Mouse (Mus musculus): ENCODE measurements around the gene Ctrc. TPM values are rescaled to one million over a fixed set of nuclear protein-coding genes. Genes with fewer than 3 reads are reported as not detected.
A peak's percentile ranks its signal among the peaks of the same experiment; 100 is the strongest.

Ctrc gene
- polyA plus RNA-seq, 1 experiment from 2014 or later: not detected

DNA sequence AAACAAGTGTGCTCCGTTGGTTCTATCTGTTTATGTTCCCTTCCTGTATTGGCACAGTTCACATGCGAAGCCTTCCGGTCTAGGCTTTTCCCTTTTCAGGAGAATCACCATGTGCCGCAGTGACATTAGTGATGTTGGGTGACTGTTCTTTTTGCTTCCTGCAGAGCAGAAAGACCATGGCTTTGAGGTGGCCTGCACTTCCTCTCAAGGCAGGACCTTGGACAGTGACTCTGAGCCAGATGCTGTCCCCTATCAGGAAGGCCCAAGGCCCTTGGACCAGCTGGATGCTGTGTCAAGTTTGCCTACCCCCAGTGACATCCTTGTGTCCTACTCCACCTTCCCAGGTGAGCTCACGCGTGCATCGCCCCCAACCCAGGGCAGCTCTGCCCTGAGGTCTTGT is 34.8 kb downstream of the Ctrc start:
- no peaks in the 10 kb centered on the region for H3K27me3 ChIP-seq
- 96% methylated on average over 7 of the region's 7 CpGs for WGBS
- H3K9me3 ChIP-seq: no peaks in the 10 kb centered on the region
- no peak overlapping the region for H3K9ac ChIP-seq
- H3K27ac ChIP-seq: no peak overlapping the region
- ATAC-seq (ENCODE audit: low FRiP score): no peak
- no peak overlapping the region for H3K4me2 ChIP-seq
- peaks cover 92% of the 10 kb centered on the region for H3K36me3 ChIP-seq
- H3K4me1 ChIP-seq (replicated peaks): peaks cover 5% of the 10 kb centered on the region
- H3K4me3 ChIP-seq: no peak overlapping the region

DNA sequence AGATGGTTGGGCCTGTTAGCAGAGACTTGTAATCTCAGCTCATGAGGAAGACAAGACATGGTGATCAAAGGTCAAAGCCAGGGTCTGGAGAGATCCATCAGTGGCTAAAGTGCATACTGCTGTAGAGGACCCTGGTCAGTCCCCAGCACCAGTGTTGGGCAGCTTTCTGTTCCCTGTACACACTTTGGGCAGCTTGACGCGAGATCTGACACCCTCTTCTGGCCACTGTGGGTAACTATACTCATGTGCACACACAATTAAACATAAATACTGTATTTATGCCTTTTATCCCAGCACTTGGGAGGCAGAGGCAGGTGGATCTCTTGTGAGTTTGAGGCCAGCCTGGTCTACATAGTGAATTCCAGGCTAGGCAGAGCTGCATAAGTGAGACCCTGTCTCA is 35.2 kb downstream of the Ctrc start:
- Histone ChIP-seq H3K4me1 (replicated peaks) (peaks cover under 1% of the 10 kb centered on the region), H3K9me3 (no peaks in the 10 kb centered on the region), H3K27ac (no peak overlapping the region), H3K36me3 (peaks cover 96% of the 10 kb centered on the region), H3K4me2 (no peak overlapping the region), H3K27me3 (no peaks in the 10 kb centered on the region), H3K9ac (no peak overlapping the region), H3K4me3 (no peak overlapping the region)
- WGBS: 97% methylated on average over 2 of the region's 2 CpGs
- no peak for ATAC-seq (ENCODE audit: low FRiP score)

DNA sequence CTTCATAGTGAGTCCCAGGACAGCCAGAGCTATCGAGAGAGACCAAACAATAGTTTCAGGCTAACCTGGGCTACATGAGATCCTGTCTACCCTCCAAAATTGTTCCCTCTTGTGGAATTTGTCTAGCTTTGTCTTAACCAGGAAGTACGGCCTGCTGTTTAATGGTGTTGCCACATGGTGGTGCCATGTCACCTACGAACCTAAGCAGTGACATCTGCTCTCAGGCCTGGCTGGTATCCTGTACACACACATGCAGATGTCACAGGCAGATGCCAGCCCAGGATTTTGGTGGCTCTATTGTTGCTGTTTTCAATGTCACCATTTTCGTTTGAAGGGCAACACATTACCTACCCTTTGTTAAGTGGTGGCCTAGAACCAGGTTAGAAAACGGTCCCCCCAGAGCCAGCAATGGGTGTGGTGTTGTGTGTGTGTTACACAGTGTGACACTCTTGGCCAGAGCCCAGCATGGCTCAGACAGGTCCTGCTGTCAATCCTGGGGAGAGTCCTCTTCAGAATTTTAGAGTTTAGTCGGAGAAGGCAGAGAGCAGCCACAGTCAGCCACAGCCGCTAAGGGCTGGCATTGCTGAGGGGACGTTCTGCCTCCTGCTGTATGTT is 36.2 kb downstream of the Ctrc start:
- no peak overlapping the region for H3K4me2 ChIP-seq
- 81% methylated on average over 8 of the region's 8 CpGs for WGBS
- no peaks in the 10 kb centered on the region for H3K27me3 ChIP-seq
- H3K9ac ChIP-seq: no peak overlapping the region
- H3K27ac ChIP-seq: no peak overlapping the region; the same call in 1 of the 2 replicates
- no peaks in the 10 kb centered on the region for H3K9me3 ChIP-seq
- no peak overlapping the region for H3K4me3 ChIP-seq
- H3K4me1 ChIP-seq (replicated peaks): no peaks in the 10 kb centered on the region
- no peak for ATAC-seq (ENCODE audit: low FRiP score)
- H3K36me3 ChIP-seq: peaks cover 98% of the 10 kb centered on the region

DNA sequence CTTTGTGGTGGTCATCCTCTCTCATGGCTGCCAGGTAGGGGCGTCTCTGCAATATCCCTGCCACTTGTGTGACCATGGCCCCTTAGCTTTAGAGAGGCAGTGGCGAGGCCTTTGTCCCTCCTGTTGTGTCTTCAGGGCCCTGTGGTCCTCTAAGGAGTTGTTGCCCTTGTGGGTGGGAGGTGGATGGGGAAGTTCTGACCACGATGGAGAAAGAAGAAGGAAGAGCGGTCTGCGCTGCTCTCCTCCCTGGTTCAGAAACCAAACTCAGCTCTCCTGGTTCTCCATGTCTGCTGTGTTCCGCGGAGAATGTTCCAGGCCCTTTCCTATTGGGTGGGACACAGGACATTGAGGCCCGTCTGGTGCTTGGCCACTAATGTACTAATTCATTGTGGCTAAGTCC is 40.3 kb downstream of the Ctrc start:
- Histone ChIP-seq H3K27me3 (no peaks in the 10 kb centered on the region), H3K27ac (no peak overlapping the region), H3K9ac (no peak overlapping the region), H3K9me3 (no peaks in the 10 kb centered on the region), H3K36me3 (peaks cover 81% of the 10 kb centered on the region), H3K4me3 (no peak overlapping the region), H3K4me2 (no peak overlapping the region), H3K4me1 (replicated peaks) (no peaks in the 10 kb centered on the region)
- ATAC-seq (ENCODE audit: low FRiP score): no peak
- WGBS: 97% methylated on average over 8 of the region's 8 CpGs

- H3K4me1 ChIP-seq (replicated peaks): no peaks in the 10 kb centered on the region
- 91% methylated on average over 4 of the region's 4 CpGs for WGBS
- H3K36me3 ChIP-seq: peaks cover 65% of the 10 kb centered on the region
- no peaks in the 10 kb centered on the region for H3K27me3 ChIP-seq
- no peak overlapping the region for H3K4me3 ChIP-seq
- no peak overlapping the region for H3K27ac ChIP-seq
- no peak overlapping the region for H3K9ac ChIP-seq
- ATAC-seq (ENCODE audit: low FRiP score): no peak
- H3K4me2 ChIP-seq: no peak overlapping the region
- no peaks in the 10 kb centered on the region for H3K9me3 ChIP-seq
Observed at GRCm38 (mm10) chr4:141804105-141804504, 42.1 kb downstream of the Ctrc start.

GRCm38 (mm10) chr4:141797545-141797944 is 48.6 kb downstream of the Ctrc start:
- Histone ChIP-seq H3K4me3 (no peak overlapping the region), H3K27me3 (no peaks in the 10 kb centered on the region), H3K4me1 (replicated peaks) (peaks cover 25% of the 10 kb centered on the region), H3K9ac (no peak overlapping the region), H3K9me3 (no peaks in the 10 kb centered on the region), H3K27ac (no peak overlapping the region), H3K4me2 (no peak overlapping the region), H3K36me3 (peaks cover 22% of the 10 kb centered on the region)
- ATAC-seq (ENCODE audit: low FRiP score): no peak
- WGBS: 95% methylated on average over 5 of the region's 5 CpGs

DNA sequence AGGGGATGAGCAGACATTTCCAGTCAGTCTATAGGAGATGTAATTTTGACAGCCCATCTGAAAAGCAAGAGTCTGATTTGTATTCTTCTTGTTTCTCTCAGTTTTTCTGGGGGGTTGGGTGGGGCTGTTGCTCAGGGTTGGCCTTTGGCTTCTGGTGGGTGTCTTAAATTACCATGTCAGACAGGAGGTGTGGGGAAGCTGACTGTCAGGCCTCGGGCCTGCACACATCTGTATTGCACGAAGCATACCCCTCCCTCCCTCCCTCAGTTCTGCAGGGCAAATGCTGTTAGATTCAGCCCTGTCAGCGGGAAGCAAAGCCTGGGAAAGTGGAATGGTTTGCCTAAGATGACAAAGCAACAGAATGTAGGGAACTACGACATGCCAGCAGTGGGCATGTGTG is 49.2 kb downstream of the Ctrc start:
- Histone ChIP-seq H3K4me1 (replicated peaks) (peaks cover 25% of the 10 kb centered on the region), H3K9ac (no peak overlapping the region), H3K9me3 (no peaks in the 10 kb centered on the region), H3K4me3 (no peak overlapping the region), H3K27ac (no peak overlapping the region), H3K4me2 (no peak overlapping the region), H3K27me3 (no peaks in the 10 kb centered on the region), H3K36me3 (peaks cover 22% of the 10 kb centered on the region)
- 89% methylated on average over 4 of the region's 4 CpGs for WGBS
- ATAC-seq (ENCODE audit: low FRiP score): no peak

GRCm38 (mm10) chr4:141796356-141796755 is 49.8 kb downstream of the Ctrc start:
- Histone ChIP-seq H3K9me3 (no peaks in the 10 kb centered on the region), H3K36me3 (peaks cover 22% of the 10 kb centered on the region), H3K4me2 (no peak overlapping the region), H3K4me1 (replicated peaks) (peaks cover 25% of the 10 kb centered on the region), H3K27me3 (no peaks in the 10 kb centered on the region), H3K4me3 (no peak overlapping the region), H3K9ac (no peak overlapping the region), H3K27ac (no peak overlapping the region)
- ATAC-seq (ENCODE audit: low FRiP score): no peak
- WGBS: 94% methylated on average over 7 of the region's 7 CpGs

- H3K36me3 ChIP-seq: peaks cover 22% of the 10 kb centered on the region
- H3K9me3 ChIP-seq: no peaks in the 10 kb centered on the region
- H3K27me3 ChIP-seq: no peaks in the 10 kb centered on the region
- peak overlapping the region; percentile 65 for H3K4me3 ChIP-seq
- H3K4me1 ChIP-seq (replicated peaks): peaks cover 35% of the 10 kb centered on the region
- ATAC-seq (ENCODE audit: low FRiP score): no peak
- peak overlapping the region; percentile 94 for H3K27ac ChIP-seq
- WGBS: 25% methylated on average over 5 of the region's 5 CpGs
- peak overlapping the region; percentile 54 for H3K4me2 ChIP-seq
- peak overlapping the region; percentile 76 for H3K9ac ChIP-seq
Observed at GRCm38 (mm10) chr4:141794152-141794535, 52.0 kb downstream of the Ctrc start.

- peaks cover 20% of the 10 kb centered on the region for H3K36me3 ChIP-seq
- no peaks in the 10 kb centered on the region for H3K27me3 ChIP-seq
- H3K9me3 ChIP-seq: no peaks in the 10 kb centered on the region
- H3K4me3 ChIP-seq: peak within 1 kb of the TSS; percentile 65
- peak within 1 kb of the TSS; percentile 94 for H3K27ac ChIP-seq
- under 1% methylated on average over 71 of the region's 80 CpGs for WGBS
- peaks cover 35% of the 10 kb centered on the region for H3K4me1 ChIP-seq (replicated peaks)
- peak within 1 kb of the TSS; percentile 76 for H3K9ac ChIP-seq
- peak; percentile 60 for ATAC-seq (ENCODE audit: low FRiP score)
- peak within 1 kb of the TSS; percentile 54 for H3K4me2 ChIP-seq
Observed at GRCm38 (mm10) chr4:141793282-141794151, 52.6 kb downstream of the Ctrc start, which contains the start of gene Casp9. Gene Casp9, plus strand, starts transcription at chr4:141793612.

DNA sequence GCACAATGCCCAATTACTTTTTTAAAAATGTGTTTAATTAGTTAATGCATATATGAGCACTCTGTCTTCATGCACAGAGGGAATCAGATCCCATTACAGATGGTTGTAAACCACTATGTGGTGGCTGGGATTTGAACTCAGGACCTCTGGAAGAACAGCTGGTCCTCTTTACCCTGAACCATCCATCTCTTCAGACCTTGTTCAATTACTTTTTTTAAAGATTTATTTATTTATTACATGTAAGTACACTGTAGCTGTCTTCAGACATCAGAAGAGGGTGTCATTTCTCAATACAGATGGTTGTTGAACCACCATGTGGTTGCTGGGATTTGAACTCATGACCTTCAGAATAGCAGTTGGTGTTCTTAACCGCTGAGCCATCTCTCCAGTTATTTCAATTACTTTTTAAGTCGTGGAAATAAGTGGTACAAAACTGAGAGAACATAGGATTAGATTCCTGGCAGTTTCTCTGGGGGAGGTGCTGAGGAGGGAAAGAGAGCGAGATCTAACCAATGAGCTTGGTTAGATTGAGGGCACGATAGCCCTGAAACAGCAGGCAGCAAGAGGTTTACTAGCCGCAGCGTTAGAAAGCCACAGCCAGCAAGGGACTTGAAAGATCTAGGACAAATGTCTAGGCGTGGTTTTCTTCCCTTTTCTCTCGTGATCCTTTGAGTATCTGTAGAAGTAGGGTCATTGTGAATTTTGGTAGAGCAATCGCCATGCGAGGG is 53.4 kb downstream of the Ctrc start:
- no peaks in the 10 kb centered on the region for H3K9me3 ChIP-seq
- peak overlapping the region; percentile 65 for H3K4me3 ChIP-seq
- peak overlapping the region; percentile 76 for H3K9ac ChIP-seq
- H3K27ac ChIP-seq: peak overlapping the region; percentile 94
- WGBS: 11% methylated on average over 10 of the region's 10 CpGs
- peak overlapping the region; percentile 54 for H3K4me2 ChIP-seq
- peaks cover 14% of the 10 kb centered on the region for H3K36me3 ChIP-seq
- ATAC-seq (ENCODE audit: low FRiP score): no peak
- no peaks in the 10 kb centered on the region for H3K27me3 ChIP-seq
- H3K4me1 ChIP-seq (replicated peaks): peaks cover 35% of the 10 kb centered on the region

DNA sequence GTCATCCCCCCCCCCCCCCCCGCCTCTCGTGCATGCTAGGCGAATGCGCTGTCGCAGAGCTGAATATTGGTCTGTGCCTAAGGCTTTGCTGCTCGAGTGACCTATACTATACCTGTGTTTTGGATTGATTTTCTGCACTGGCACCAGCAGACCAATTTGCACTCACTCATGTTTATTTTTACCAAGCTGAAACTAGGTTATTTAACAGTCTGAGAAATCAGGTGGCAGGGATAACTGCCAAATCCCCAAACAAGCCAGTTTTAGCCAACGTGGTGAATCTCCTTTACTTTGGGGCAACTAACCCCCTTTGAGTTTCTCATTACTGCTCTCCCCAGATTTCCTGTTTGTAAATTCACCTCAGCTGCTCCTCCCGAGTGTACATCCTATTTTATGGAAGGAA is 54.2 kb downstream of the Ctrc start:
- peaks cover 8% of the 10 kb centered on the region for H3K36me3 ChIP-seq
- H3K27ac ChIP-seq: no peak overlapping the region
- H3K4me3 ChIP-seq: no peak overlapping the region
- WGBS: 94% methylated on average over 8 of the region's 8 CpGs
- no peaks in the 10 kb centered on the region for H3K9me3 ChIP-seq
- no peaks in the 10 kb centered on the region for H3K27me3 ChIP-seq
- ATAC-seq (ENCODE audit: low FRiP score): no peak
- no peak overlapping the region for H3K9ac ChIP-seq
- H3K4me1 ChIP-seq (replicated peaks): peaks cover 35% of the 10 kb centered on the region
- H3K4me2 ChIP-seq: no peak overlapping the region

All from hindbrain, embryonic 13.5 days (tissue).